Mouse (Mus musculus) cerebellum, postnatal 14 days (tissue): ENCODE results near the gene Klrg1.
A peak's percentile ranks its signal among the peaks of the same experiment; 100 is the strongest.

Experiments used
- DNase-seq, 2 experiments: peaks; one replicate each; pipeline ENCODE4 v3.0.0; 2021; ENCODE audit warnings: mixed read lengths in 2 of 2

The Klrg1 gene

DNA sequence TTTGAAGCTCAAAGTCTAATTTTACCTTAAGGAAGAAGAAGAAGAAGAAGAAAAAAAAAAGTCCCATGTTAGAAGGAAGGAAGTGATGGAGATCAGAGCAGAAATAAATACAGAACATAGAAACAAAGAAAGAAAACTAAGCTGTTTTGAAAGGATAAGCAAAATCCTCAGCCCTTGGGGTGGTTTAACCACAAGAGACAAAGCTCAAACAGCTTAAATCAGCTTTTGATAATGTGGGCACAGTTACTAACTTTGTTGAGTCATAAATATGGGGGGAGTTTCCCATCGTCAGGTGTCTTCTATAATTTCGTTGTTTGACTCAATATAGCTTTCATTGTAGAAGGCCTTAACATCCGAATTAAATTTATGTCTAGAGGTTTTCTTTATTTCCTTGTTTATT is 9.1 kb upstream of the Klrg1 start:
- DNase-seq = no peak

DNA sequence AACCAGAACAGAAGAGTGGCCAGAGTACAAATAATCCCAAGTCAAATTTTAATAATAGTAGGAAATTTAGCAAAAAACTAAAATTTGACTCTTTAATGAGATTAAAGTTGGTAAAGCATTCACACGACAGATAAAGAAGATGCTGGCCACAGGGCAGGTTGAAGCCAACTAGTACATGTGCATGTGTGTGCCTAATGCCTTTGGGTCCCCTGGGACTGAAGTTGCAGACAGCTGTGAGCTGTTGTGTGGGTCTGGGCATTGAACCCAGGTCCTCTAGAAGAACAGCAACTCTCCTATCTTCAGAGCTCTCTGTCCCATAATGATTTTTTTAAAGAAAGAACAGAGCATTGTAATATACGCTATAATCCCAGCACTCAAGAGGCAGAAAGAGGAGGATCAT is 8.6 kb upstream of the Klrg1 start:
- no peak for DNase-seq

DNA sequence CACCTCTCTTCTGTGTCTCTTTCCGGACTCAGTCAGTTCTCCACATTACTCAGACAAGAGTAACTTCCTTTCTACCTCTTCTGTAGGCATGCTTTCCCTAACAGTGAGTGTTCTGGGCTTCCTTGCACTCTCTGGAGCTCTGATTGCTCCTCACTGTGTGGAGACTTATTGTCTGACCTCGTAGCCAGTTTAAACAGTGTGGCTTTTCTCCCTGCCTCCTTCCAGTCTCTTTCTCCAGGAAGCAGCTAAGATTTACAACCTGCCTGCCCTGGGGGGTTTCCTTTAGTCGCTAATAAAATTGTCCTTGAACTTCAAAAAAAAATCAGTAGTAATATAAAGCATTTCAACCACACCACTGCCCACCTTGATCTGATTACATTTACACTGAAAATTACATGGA is 7.6 kb upstream of the Klrg1 start:
- DNase-seq = no peak

DNA sequence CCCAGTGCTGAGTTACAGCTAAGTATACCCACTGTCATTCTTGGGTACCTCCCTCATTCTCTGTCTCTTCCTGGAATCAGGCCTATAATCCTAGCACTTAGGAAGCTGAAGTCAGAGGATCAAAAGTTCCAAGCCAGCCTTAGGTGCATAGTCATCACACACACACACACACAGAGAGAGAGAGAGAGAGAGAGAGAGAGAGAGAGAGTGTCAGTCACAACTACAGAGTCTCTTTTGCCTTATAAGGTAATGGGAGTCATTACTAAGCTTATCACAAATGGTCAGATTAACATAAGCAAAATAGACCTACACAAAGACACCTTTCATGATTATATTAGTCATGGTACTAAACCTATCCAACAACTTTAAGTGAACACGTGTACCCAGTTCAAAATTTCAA is 6.6 kb upstream of the Klrg1 start:
- no peak for DNase-seq

DNA sequence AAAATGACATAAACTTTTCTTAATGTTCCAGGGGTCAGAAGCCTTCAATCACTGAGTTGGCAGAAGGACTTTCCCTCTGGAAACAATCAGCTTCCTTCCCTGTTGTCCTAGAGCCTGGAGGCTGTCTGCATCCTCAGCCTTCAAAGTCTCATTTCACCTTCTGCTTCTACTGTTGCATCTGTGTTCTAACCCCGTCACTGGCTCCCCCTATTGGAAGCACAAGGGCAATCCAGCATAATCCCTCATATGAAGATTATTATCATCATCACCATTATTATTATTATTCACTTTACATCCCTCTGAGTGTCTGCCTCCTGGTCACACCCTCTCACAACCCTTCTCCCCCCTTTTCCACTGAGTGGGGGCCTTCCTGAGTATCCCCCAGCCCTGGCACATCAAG is 5.6 kb upstream of the Klrg1 start:
- DNase-seq = peak; percentile 35 to 40

DNA sequence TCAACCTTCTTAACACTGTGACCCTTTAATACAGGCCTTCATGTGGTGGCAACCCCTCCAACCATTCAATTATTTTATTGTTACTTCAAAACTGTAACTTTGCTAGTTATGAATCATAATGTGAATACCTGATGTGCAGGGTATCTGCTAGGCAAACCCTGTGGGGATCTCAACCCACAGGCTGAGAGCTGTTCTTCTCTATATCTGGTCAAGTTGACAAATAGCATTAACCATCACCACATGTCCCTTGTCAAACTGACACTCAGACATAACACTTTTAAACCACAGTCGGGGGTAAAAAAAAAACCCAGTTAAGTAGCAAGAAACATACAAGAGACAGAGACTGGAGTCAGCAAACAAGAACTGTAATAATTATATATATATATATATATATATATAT is 2.1 kb upstream of the Klrg1 start:
- no peak for DNase-seq

DNA sequence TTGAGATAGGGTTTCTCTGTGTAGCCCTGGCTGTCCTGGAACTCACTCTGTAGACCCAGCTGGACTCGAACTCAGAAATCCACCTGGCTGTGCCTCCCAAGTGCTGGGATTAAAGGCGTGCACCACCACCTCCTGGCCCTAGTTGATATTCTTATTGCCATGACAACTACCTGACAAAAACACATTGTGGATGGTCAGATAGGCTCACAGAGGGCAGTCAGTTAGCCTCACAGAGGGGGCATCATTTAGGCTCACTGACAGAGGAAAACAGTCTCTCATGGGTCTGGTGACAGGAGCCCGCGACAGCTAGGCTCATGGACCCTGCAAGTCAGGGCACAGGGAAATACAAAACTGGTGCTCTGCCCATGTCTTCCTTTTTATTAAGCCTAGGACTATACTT is 1.6 kb upstream of the Klrg1 start:
- DNase-seq = no peak

DNA sequence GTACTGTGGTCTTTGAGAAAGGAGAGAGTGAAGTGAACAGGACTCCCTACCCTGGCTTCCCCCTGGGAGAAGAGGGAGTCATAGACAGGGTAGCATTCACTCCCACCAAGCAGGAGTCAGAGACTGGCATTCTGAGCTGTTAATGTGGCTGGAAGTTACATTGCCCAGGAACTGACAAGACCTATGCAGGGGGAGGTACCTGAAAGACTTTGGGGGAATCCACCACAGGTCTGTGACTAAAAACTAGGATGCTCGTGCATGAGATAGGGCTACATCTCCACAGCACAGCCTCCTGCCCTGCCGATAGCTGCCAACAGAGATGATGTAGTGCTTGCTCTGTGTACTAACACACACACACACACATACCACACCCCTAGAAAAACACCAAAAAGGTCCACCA is 747 bp upstream of the Klrg1 start:
- no peak for DNase-seq

DNA sequence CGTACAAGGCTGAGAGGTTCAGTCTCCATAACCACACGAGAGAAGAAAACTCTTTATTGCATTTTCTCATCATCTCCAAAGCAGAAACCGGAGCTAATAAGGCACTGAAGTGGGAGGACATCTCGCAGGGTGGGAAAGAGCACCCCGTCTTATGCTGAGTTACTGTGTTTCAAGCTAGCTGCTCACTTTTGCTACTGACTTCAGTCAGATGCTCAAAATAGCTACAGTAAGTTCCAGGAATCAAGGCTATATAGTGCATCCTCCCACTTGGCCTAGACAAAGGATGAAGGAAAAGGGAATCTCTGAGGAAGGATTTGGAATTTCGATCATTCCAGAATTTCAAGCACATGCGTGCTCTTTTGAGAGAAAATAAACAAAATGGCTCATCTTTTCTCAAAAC is 6.1 kb downstream of the Klrg1 start:
- no peak for DNase-seq

DNA sequence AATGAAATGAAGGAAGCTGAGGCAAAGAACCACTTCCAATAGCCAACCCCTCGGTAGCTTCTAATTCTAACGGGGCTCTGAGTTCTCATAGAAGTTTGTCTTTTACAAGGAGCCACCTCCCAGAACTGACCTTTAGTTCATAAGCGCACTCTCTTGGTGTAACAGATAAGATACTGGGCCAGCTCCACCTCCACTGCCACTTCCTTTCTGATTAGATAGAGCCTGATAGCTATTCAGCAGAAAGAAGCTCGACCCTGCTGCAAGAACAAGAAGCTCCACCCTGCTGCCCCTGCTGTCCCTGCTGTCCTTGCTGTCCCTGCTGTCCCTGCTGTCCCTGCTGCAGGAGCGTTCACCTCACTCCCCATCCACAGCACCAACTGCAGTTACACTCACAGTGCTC is 8.1 kb downstream of the Klrg1 start:
- no peak for DNase-seq

DNA sequence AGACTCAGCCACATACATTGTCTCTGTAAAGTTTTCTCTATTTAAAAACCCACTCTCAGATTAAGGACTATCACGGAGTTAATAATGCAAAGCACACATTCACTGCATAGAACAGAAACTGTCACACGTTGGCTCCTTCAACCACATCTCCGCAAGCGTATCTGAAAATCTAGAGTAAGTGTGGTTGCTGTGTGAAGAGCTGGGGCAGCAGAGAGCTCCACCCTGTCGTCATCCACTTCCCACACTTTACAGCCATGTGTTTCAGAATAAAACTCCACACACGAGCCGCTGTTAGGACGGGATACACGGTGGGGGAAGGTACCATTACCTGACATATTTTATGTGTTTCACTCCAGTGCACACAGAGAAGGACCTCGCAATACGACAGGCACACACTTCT is 12.5 kb downstream of the Klrg1 start:
- no peak for DNase-seq

DNA sequence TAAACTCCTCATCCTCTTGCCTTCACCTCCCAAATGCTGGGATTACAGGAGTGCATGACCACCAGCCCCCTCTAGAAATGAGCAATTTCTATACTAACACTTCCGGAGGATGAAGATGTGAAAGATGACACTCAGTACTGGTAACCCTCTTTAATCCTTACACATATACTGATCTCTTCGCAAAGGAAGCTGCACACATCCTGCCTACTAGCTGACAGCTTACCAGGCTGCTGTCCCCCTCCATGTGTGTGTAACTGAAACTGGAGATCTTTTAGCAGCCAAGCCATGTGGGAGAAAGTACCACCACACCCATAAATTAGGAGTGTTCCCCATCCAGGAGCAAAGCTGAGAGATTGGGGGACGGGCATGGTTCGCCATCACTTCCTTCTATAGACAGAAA is 13.5 kb downstream of the Klrg1 start:
- peak in 1 of 2 experiments; percentile 11 for DNase-seq

DNA sequence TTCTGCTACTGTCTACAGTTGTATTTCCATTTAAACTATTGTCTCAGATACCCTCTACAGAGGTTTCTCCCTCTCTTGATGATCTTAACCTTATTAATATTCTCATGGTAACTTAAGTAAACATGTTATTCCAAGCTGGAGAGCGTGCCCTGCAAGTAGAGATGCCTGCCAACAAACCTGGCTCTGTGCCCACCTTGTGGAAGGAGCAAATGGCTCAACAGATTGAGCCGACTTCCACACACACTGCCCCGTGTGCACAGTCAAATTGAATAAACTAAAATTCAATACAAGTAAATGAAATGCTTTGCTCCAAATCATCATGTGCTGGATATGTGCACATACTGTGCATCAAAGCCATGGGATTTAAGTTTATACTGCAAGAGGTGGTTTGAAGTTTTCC is 14.1 kb downstream of the Klrg1 start:
- peak; percentile 97 to 99 for DNase-seq

DNA sequence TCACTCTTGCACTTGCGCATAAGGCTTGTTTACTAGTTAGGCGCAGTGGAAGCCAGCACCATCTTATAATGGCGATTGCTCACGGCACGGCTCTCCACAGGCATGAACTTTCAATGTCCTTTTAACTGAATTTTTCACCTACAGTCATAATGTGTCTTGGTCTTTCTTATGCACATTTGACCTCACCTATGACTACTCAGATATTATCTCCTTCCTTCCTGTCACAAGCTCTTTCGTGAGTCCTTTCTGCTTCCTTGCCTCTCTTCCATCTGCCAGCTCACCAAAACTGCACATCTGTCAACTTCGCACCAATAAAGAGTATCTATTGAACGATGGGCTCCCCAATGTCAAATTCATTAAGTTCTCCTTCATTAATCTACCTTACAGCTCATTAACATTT is 20.1 kb downstream of the Klrg1 start:
- DNase-seq = no peak

DNA sequence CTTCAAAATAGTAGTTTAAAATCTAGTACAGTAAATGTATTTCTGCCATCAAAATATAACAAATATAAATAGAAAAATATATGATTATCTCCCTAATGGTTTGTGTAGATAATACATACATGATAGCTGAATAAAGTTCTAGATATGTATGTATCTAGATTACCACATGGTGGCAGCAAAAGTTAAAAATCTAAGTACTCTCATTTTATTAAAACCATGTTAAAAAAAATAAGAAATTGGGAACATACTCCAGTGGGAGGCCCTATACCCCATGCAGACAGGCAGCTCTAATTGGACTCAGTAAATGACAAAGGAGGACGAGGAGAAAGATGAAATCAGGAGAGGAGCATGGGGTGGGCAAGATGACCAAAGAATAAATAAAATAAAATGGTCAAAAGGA is 30.5 kb downstream of the Klrg1 start:
- no peak for DNase-seq

DNA sequence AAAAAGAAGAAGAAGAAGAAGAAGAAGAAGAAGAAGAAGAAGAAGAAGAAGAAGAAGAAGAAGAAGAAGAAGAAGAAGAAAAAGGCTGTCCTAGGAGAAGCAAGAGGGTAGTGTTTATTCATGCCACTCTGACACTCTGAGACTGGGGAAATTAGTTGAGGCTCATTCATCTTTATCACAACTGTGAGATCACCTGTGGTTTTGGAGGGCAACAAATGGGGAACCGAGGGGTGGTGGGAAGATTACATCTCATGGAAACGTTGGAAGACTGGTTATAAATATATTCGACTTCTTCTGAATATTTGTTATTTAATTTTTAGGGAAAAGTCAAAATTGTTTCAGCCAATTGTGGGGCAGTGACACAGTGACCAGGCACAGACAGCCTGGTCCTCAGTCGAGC is 32.6 kb downstream of the Klrg1 start:
- no peak for DNase-seq
